Mouse (Mus musculus) 3134 (cell line): ENCODE data around the gene Mall.

ENCODE experiments used
- DNase-seq: peaks from one replicate; pipeline ENCODE4 v3.0.0-alpha.2; 2011; ENCODE audit warnings: low spot score; ENCODE audit not compliant: insufficient read length; ENCODE audit errors: extremely low read depth

Gene Mall

DNA sequence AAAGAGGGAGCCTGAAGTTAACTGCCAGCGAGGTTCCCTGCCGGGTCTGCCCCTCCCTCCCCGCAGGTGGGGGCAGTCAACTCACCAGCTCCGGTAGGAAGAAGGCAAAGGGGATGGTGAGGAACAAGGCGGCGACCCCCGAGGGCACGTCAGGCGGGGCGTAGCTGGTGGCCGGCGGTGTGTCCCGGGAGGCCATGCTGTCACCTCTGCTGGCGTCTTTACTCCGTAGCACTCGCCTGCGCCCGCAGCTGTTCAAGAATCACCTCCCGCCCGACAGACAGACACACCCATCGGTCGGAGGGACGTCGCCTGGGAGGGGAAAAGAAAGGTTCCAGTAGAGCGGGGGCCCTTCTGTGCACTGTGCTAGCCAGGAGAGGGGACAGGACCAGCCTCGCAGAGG, at the start of gene Mall:
Gene Mall (minus strand): TSS at position 262 of the 400 bp plus-strand sequence.
- no peak for DNase-seq

GRCm38 (mm10) chr2:127778451-127778850, 48.7 kb upstream of the Mall start:
- no peak for DNase-seq

- DNase-seq: no peak
Observed at GRCm38 (mm10) chr2:127775013-127775412, 45.3 kb upstream of the Mall start.

DNA sequence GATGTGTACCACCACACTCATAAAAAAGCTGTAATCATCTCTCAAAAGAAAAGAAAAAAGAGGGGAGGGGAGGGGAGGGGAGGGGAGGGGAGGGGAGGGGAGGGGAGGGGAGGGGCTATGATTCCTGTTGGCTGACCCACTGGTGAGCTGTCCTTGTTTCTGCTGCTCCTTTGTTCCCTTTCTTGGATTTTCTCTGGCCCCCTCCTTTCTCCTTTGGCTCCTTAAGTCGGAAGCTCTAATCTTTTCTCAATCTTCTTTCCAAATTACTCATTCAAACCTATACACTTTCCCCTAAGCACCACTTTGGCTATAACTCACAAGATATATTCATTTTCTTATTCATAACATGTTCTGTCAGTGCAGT, 44.8 kb upstream of the Mall start:
- DNase-seq: no peak

DNA sequence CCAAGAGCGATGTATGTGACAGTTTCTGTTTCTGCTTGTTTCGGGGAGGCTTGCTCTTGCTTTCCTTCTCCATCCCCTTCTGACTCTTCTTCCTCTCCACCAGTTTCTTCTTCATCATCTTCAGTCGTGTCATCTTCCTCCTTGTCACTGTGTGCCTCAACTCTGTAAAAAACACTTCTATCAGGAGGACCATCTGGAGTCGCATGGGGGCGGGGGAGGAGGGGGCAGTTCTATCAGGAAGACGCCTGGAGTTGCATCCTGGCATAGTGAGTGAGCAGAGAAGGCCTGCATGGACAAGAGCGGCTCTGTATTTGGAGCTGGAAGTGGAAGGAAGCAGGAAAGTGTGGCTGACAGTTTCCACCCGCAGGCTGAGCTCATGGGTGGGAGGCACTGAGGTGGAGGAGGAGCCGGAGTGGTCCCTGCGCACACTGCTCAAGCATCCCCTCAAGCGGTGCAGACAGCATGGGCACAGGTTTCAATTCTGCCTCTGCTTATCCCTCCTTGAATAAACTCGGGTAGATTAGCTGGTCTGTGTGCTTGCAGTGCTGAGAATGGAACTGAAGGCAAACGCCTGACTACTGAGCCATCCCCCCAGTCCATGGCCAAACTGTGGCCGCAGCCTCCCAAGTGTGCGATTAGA, 44.3 kb upstream of the Mall start:
- no peak for DNase-seq

DNA sequence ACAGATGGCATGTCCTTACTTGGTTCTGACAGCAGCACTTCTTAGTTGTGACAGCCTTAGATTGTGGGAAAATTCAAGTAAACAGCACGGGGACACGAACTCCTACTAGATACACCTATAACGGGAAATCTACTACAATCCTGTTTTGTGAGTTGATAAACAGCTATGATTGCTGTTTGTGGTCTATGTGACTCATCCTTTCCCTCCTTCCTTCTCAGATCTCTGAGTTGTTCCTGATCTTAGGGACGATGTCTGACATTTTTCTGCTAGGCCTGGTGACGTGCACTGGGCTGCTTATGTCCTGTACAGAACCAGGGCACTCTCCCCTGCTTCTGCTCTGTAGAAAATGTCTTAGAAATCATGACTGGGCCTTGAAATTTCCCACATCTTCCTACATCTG, 31.9 kb upstream of the Mall start:
- no peak for DNase-seq

DNA sequence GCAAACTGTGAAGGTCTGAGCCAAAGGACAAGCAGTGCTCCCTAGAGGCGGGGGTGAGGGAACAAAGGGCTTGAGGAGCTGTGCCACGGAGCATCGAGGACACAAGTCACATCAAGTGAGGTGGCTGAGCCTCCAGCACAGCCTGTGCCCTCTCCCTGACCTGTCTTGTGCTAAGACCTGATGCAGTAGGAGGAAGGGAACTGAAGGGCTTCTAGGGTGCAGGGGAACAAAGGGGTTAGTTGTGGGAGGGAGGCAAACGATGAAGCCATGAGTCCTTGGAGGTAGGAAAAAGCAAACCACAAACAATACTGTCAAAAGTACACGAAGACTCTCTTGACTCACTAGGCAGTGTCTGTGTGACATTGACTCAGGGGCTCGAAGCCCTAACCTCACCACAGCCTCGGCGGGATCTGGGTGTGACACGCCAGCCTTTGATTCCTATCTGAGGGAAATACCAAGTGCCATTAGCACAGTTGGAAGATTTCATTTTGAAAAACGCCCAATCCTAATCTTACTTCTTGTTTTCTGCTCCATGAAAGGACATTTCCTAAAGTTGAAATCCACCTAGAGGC, 30.8 kb upstream of the Mall start:
- no peak for DNase-seq

GRCm38 (mm10) chr2:127760014-127760413, 30.3 kb upstream of the Mall start:
- DNase-seq: no peak

GRCm38 (mm10) chr2:127759157-127759880, 29.6 kb upstream of the Mall start:
- DNase-seq: no peak

GRCm38 (mm10) chr2:127757171-127757570, 27.4 kb upstream of the Mall start:
- DNase-seq: no peak

- no peak for DNase-seq
Observed at GRCm38 (mm10) chr2:127754113-127754512, 24.4 kb upstream of the Mall start.

DNA sequence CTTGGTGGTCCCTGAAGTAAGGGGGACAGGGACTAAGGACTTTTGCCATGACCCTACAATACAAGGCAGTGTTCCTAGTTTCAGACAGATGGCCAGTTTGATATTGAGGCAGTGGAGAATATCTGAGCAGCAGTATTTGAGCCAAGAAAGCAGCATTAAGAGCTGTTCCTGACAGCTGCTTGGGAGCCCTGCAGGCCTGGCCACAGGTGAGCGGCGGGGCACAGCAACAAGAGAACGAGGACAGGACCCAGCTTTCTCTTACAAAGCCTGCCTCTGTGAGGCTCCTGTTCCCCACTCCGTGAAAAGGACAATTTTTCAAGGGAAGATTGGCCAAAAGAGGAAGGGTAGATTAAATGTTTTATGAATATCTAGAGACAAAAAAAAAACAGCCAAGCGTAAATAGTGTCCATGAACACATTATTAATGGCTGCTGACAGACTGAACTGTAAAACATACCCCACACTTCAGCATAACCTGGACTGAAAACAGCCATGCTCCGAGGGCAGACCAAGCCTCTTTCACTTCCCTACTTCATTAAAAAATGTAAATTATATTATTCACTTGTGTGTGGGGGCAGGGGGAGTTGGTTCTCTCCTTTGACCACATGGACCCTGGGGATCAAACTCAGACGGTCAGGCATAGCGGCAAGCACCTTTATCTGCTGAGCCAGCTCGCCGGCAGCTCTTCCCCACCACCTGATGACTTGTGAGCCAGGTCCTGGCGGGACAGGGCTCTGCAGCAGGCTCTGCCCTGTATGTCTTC, 22.3 kb upstream of the Mall start:
- DNase-seq: no peak

GRCm38 (mm10) chr2:127749376-127749775, 19.6 kb upstream of the Mall start:
- peak; percentile 25 for DNase-seq

DNA sequence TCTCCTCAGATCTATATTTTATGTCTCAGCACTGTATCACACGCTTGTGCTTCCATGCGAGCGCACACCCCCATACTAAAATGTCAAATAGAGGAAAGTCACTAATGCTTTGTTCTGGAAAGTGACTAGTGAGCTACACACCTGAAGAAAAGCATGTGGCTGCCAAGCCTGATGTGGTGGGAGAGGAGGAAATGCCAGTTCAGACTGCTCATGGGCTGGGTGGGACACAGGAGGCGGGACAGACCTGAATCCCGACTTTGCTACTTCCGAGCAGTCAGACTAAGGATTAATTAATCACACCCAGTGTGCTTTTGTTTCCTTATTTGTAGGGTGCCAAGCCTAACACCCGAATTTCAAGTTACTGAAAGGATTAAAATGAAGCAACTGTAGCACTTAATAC, 18.6 kb upstream of the Mall start:
- DNase-seq: no peak

GRCm38 (mm10) chr2:127742637-127743036, 12.9 kb upstream of the Mall start:
- DNase-seq: no peak

- no peak for DNase-seq
Observed at GRCm38 (mm10) chr2:127740756-127741519, 11.2 kb upstream of the Mall start.

GRCm38 (mm10) chr2:127737885-127738284, 8.2 kb upstream of the Mall start:
- DNase-seq: no peak

DNA sequence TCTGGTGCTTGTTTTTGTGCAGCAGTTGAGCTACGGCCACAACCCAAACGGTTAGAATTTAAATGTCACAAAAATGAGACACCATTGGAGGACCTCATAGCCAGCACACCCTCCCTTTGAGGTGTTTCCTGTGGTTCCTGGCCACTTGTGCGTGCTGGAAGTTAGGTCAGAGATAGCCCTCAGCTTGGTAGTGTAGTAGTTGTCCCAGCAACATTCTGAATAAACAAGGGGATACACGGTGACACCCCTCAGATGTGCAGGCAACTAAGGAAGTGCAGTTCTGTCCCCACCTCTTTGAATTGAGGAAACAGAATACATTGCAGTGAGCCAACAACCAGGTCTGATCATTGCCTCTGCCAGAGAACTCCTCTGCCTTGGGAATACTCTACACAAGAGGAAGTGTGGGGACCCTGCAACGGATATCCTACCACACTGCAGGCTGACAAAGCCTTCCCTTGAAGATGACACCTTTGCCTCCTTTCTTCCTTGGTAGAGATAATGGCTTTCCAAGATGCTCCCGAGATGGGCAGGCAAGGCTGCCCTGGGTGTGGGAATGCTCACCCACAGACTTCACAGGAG, 7.0 kb upstream of the Mall start:
- DNase-seq: no peak

- DNase-seq: no peak
Observed at GRCm38 (mm10) chr2:127735512-127736145, 5.9 kb upstream of the Mall start.

DNA sequence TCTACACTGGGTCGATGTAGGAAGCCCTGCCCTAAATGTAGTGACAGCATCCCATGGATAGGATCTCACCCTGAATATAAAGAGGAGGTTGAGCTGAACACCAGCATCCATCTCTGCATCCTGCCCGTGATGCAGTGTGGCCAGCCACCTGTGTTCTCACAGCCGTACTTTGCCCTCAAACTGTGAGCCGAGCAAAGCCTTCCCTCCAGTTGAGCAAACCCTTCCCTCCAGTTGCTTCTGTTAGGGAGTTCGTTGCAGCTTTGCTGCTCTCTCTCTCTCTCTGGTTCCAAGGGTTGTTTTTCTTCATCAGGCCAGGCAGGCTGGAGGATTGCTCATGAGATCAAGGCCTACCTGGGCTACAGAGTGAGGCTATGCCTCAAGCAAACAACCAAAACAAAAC, 5.2 kb upstream of the Mall start:
- no peak for DNase-seq
